Mouse (Mus musculus): ENCODE data around the gene Epx. TPM values are rescaled to one million over a fixed set of nuclear protein-coding genes. Genes with fewer than 3 reads are reported as not detected.
"Not testable (repeated sequence)": the region's sequence is repeated elsewhere in the genome, so short reads cannot be mapped to it uniquely, and the experiment has no call there.

Epx gene
- 11.8 and 20.6 TPM in 2 replicates for total RNA-seq (2017)

GRCm38 (mm10) chr11:87875436-87875835 is at the start of gene Epx:
TSS of gene Epx (minus strand) at chr11:87875536.
- no peak for ATAC-seq (replicated peaks in 1 of 2; ENCODE audit: insufficient read depth in 1 of 2, low FRiP score in 2 of 2, low TSS enrichment in 1 of 2, low read depth in 1 of 2, poor library complexity in 2 of 2, severe bottlenecking in 2 of 2)

- no peak for ATAC-seq (replicated peaks in 1 of 2; ENCODE audit: insufficient read depth in 1 of 2, low FRiP score in 2 of 2, low TSS enrichment in 1 of 2, low read depth in 1 of 2, poor library complexity in 2 of 2, severe bottlenecking in 2 of 2)
Observed at GRCm38 (mm10) chr11:87920966-87921365, 45.6 kb upstream of the Epx start, which contains the start of gene Olfr464. TSS of gene Olfr464 (minus strand) at chr11:87920967.

- no peak for ATAC-seq (replicated peaks in 1 of 2; ENCODE audit: insufficient read depth in 1 of 2, low FRiP score in 2 of 2, low TSS enrichment in 1 of 2, low read depth in 1 of 2, poor library complexity in 2 of 2, severe bottlenecking in 2 of 2)
Observed at GRCm38 (mm10) chr11:87920301-87920700, 45.0 kb upstream of the Epx start.

- no peak for ATAC-seq (replicated peaks in 1 of 2; ENCODE audit: insufficient read depth in 1 of 2, low FRiP score in 2 of 2, low TSS enrichment in 1 of 2, low read depth in 1 of 2, poor library complexity in 2 of 2, severe bottlenecking in 2 of 2)
Observed at GRCm38 (mm10) chr11:87916005-87916404, 40.7 kb upstream of the Epx start.

- ATAC-seq (replicated peaks in 1 of 2; ENCODE audit: insufficient read depth in 1 of 2, low FRiP score in 2 of 2, low TSS enrichment in 1 of 2, low read depth in 1 of 2, poor library complexity in 2 of 2, severe bottlenecking in 2 of 2): no peak
Observed at GRCm38 (mm10) chr11:87904331-87904730, 29.0 kb upstream of the Epx start.

GRCm38 (mm10) chr11:87897287-87897686 is 22.0 kb upstream of the Epx start, which contains the start of gene Olfr463:
TSS of gene Olfr463 (minus strand) at chr11:87897387.
- ATAC-seq (replicated peaks in 1 of 2; ENCODE audit: insufficient read depth in 1 of 2, low FRiP score in 2 of 2, low TSS enrichment in 1 of 2, low read depth in 1 of 2, poor library complexity in 2 of 2, severe bottlenecking in 2 of 2): no peak

- no peak for ATAC-seq (replicated peaks in 1 of 2; ENCODE audit: insufficient read depth in 1 of 2, low FRiP score in 2 of 2, low TSS enrichment in 1 of 2, low read depth in 1 of 2, poor library complexity in 2 of 2, severe bottlenecking in 2 of 2)
Observed at GRCm38 (mm10) chr11:87892168-87892567, 16.8 kb upstream of the Epx start, which contains the start of gene Olfr462. TSS of gene Olfr462 (minus strand) at chr11:87892268.

- ATAC-seq (replicated peaks in 1 of 2; ENCODE audit: insufficient read depth in 1 of 2, low FRiP score in 2 of 2, low TSS enrichment in 1 of 2, low read depth in 1 of 2, poor library complexity in 2 of 2, severe bottlenecking in 2 of 2): no peak
Observed at GRCm38 (mm10) chr11:87884856-87885255, 9.5 kb upstream of the Epx start.

- no peak for ATAC-seq (replicated peaks in 1 of 2; ENCODE audit: insufficient read depth in 1 of 2, low FRiP score in 2 of 2, low TSS enrichment in 1 of 2, low read depth in 1 of 2, poor library complexity in 2 of 2, severe bottlenecking in 2 of 2)
Observed at GRCm38 (mm10) chr11:87883493-87883892, 8.2 kb upstream of the Epx start.

GRCm38 (mm10) chr11:87881714-87882113 is 6.4 kb upstream of the Epx start:
- ATAC-seq (replicated peaks in 1 of 2; ENCODE audit: insufficient read depth in 1 of 2, low FRiP score in 2 of 2, low TSS enrichment in 1 of 2, low read depth in 1 of 2, poor library complexity in 2 of 2, severe bottlenecking in 2 of 2): no peak

- ATAC-seq (replicated peaks in 1 of 2; ENCODE audit: insufficient read depth in 1 of 2, low FRiP score in 2 of 2, low TSS enrichment in 1 of 2, low read depth in 1 of 2, poor library complexity in 2 of 2, severe bottlenecking in 2 of 2): no peak
Observed at GRCm38 (mm10) chr11:87879826-87880225, 4.5 kb upstream of the Epx start.

GRCm38 (mm10) chr11:87871766-87872165 is 3.6 kb downstream of the Epx start:
- ATAC-seq (replicated peaks in 1 of 2; ENCODE audit: insufficient read depth in 1 of 2, low FRiP score in 2 of 2, low TSS enrichment in 1 of 2, low read depth in 1 of 2, poor library complexity in 2 of 2, severe bottlenecking in 2 of 2): no peak

GRCm38 (mm10) chr11:87870096-87870495 is 5.2 kb downstream of the Epx start:
- ATAC-seq (replicated peaks in 1 of 2; ENCODE audit: insufficient read depth in 1 of 2, low FRiP score in 2 of 2, low TSS enrichment in 1 of 2, low read depth in 1 of 2, poor library complexity in 2 of 2, severe bottlenecking in 2 of 2): no peak

GRCm38 (mm10) chr11:87866891-87867290 is 8.4 kb downstream of the Epx start:
- not testable (repeated sequence) for ATAC-seq (replicated peaks in 1 of 2; ENCODE audit: insufficient read depth in 1 of 2, low FRiP score in 2 of 2, low TSS enrichment in 1 of 2, low read depth in 1 of 2, poor library complexity in 2 of 2, severe bottlenecking in 2 of 2)

GRCm38 (mm10) chr11:87862805-87863204 is 12.5 kb downstream of the Epx start:
- ATAC-seq (replicated peaks in 1 of 2; ENCODE audit: insufficient read depth in 1 of 2, low FRiP score in 2 of 2, low TSS enrichment in 1 of 2, low read depth in 1 of 2, poor library complexity in 2 of 2, severe bottlenecking in 2 of 2): no peak

GRCm38 (mm10) chr11:87860426-87860825 is 14.9 kb downstream of the Epx start:
- ATAC-seq (replicated peaks in 1 of 2; ENCODE audit: insufficient read depth in 1 of 2, low FRiP score in 2 of 2, low TSS enrichment in 1 of 2, low read depth in 1 of 2, poor library complexity in 2 of 2, severe bottlenecking in 2 of 2): no peak

- ATAC-seq (replicated peaks in 1 of 2; ENCODE audit: insufficient read depth in 1 of 2, low FRiP score in 2 of 2, low TSS enrichment in 1 of 2, low read depth in 1 of 2, poor library complexity in 2 of 2, severe bottlenecking in 2 of 2): no peak
Observed at GRCm38 (mm10) chr11:87859273-87859672, 16.1 kb downstream of the Epx start.

- ATAC-seq (replicated peaks in 1 of 2; ENCODE audit: insufficient read depth in 1 of 2, low FRiP score in 2 of 2, low TSS enrichment in 1 of 2, low read depth in 1 of 2, poor library complexity in 2 of 2, severe bottlenecking in 2 of 2): no peak
Observed at GRCm38 (mm10) chr11:87854550-87854949, 20.8 kb downstream of the Epx start.

- no peak for ATAC-seq (replicated peaks in 1 of 2; ENCODE audit: insufficient read depth in 1 of 2, low FRiP score in 2 of 2, low TSS enrichment in 1 of 2, low read depth in 1 of 2, poor library complexity in 2 of 2, severe bottlenecking in 2 of 2)
Observed at GRCm38 (mm10) chr11:87853597-87853954, 21.8 kb downstream of the Epx start.
